24 mouse cellular contexts compared by ENCODE assay signal in genomic region chr19:44818676-44819075, GRCm38 (mm10).
DNase-seq lines count a peak whose midpoint lies in the region; ATAC-seq and TF ChIP-seq lines count a peak whose summit lies in the region.
"Had no signal": no experiment of that assay in that cellular context is flagged by ENCODE, and none has a peak within 500 bp of the region (broad histone marks: within the 10 kb centered on the region; RNA-seq: fewer than 3 reads in every experiment).

No protein-coding gene starts in this region.

- no peak for TF ChIP-seq CTCF in hindbrain, postnatal 0 days (IDR thresholded peaks at IDR 0.05; ENCODE audit: low read depth)

- no peak for ATAC-seq in forebrain, embryonic 11.5 days (replicated peaks; ENCODE audit: low FRiP score)
- no peak for ATAC-seq in forebrain, embryonic 14.5 days
- no peak for ATAC-seq in hindbrain, embryonic 13.5 days (ENCODE audit: low FRiP score)
- no peak for ATAC-seq in hindbrain, postnatal 0 days
- ATAC-seq: activated CD4-positive, CD25-positive, alpha-beta regulatory T cell, adult 4 months; CD4-positive, CD25-positive, alpha-beta regulatory T cell, adult 4 months; forebrain, embryonic 16.5 days; inflammation-experienced regulatory T-cells, adult 6 months; intestine, embryonic 16.5 days had no signal

- H3K4me3 ChIP-seq in forebrain, embryonic 11.5 days (ENCODE audit: low read depth, low read length) = no peak overlapping the region
- no peak overlapping the region for H3K4me3 ChIP-seq in forebrain, embryonic 14.5 days (ENCODE audit: low read depth, low read length)
- no peak overlapping the region for H3K4me3 ChIP-seq in hindbrain, embryonic 13.5 days
- H3K4me3 ChIP-seq in hindbrain, postnatal 0 days (ENCODE audit: low read length) = no peak overlapping the region
- H3K4me3 ChIP-seq in limb, embryonic 10.5 days = no peak overlapping the region
- no peak overlapping the region for H3K4me3 ChIP-seq in midbrain, embryonic 10.5 days
- H3K4me3 ChIP-seq: forebrain, embryonic 12.5 days; gastrocnemius, adult 2 months had no signal

- 78% methylated on average over 6 of the region's 6 CpGs for WGBS in forebrain, embryonic 11.5 days
- 77% methylated on average over 6 of the region's 6 CpGs for WGBS in forebrain, embryonic 14.5 days
- WGBS in hindbrain, embryonic 13.5 days = 61% methylated on average over 6 of the region's 6 CpGs
- WGBS in hindbrain, postnatal 0 days = 66% methylated on average over 6 of the region's 6 CpGs
- 73% methylated on average over 6 of the region's 6 CpGs for WGBS in limb, embryonic 10.5 days
- 80% methylated on average over 6 of the region's 6 CpGs for WGBS in midbrain, embryonic 10.5 days

- no peaks in the 10 kb centered on the region for H3K36me3 ChIP-seq in forebrain, embryonic 11.5 days (ENCODE audit: control insufficient read depth, insufficient read depth, low read length)
- H3K36me3 ChIP-seq in forebrain, embryonic 14.5 days (ENCODE audit: control insufficient read depth, insufficient read depth, low read length) = no peaks in the 10 kb centered on the region
- peaks cover 9% of the 10 kb centered on the region for H3K36me3 ChIP-seq in hindbrain, embryonic 13.5 days
- H3K36me3 ChIP-seq in hindbrain, postnatal 0 days (ENCODE audit: insufficient read depth, low read length) = no peaks in the 10 kb centered on the region
- H3K36me3 ChIP-seq in limb, embryonic 10.5 days = no peaks in the 10 kb centered on the region
- H3K36me3 ChIP-seq in midbrain, embryonic 10.5 days = no peaks in the 10 kb centered on the region
- H3K36me3 ChIP-seq: forebrain, embryonic 12.5 days had no signal

- peaks cover 22% of the 10 kb centered on the region; the same call in 1 of the 2 replicates for H3K4me1 ChIP-seq in forebrain, embryonic 11.5 days (replicated peaks; ENCODE audit: control insufficient read depth, insufficient read depth, low read length)
- peaks cover 7% of the 10 kb centered on the region for H3K4me1 ChIP-seq in forebrain, embryonic 14.5 days (ENCODE audit: control insufficient read depth, insufficient read depth, low read length)
- peaks cover 74% of the 10 kb centered on the region for H3K4me1 ChIP-seq in hindbrain, embryonic 13.5 days (replicated peaks)
- no peaks in the 10 kb centered on the region for H3K4me1 ChIP-seq in hindbrain, postnatal 0 days (ENCODE audit: insufficient read depth, low read length)
- H3K4me1 ChIP-seq in limb, embryonic 10.5 days = peaks cover 85% of the 10 kb centered on the region
- peaks cover 36% of the 10 kb centered on the region for H3K4me1 ChIP-seq in midbrain, embryonic 10.5 days

- no peaks in the 10 kb centered on the region for H3K9me3 ChIP-seq in forebrain, embryonic 11.5 days (ENCODE audit: control insufficient read depth, low read length)
- H3K9me3 ChIP-seq in forebrain, embryonic 14.5 days (replicated peaks; ENCODE audit: control insufficient read depth, low read length) = no peaks in the 10 kb centered on the region
- H3K9me3 ChIP-seq in hindbrain, embryonic 13.5 days = no peaks in the 10 kb centered on the region
- no peaks in the 10 kb centered on the region for H3K9me3 ChIP-seq in hindbrain, postnatal 0 days (ENCODE audit: low read length)
- no peaks in the 10 kb centered on the region for H3K9me3 ChIP-seq in limb, embryonic 10.5 days (replicated peaks)
- no peaks in the 10 kb centered on the region for H3K9me3 ChIP-seq in midbrain, embryonic 10.5 days (replicated peaks)
- H3K9me3 ChIP-seq: forebrain, embryonic 12.5 days had no signal

- H3K27ac ChIP-seq in forebrain, embryonic 11.5 days (ENCODE audit: low read depth, low read length) = peak overlapping the region; percentile 10; the same call in 1 of the 2 replicates
- H3K27ac ChIP-seq in forebrain, embryonic 14.5 days (ENCODE audit: low read depth, low read length) = no peak overlapping the region
- peak overlapping the region; percentile 69; the same call in 1 of the 2 replicates for H3K27ac ChIP-seq in hindbrain, embryonic 13.5 days
- H3K27ac ChIP-seq in hindbrain, postnatal 0 days = no peak overlapping the region
- H3K27ac ChIP-seq in limb, embryonic 10.5 days = peak overlapping the region; percentile 61
- no peak overlapping the region for H3K27ac ChIP-seq in midbrain, embryonic 10.5 days (replicated peaks)
- H3K27ac ChIP-seq: forebrain, embryonic 12.5 days; gastrocnemius, adult 2 months had no signal

- no peak overlapping the region for H3K9ac ChIP-seq in forebrain, embryonic 11.5 days (ENCODE audit: low read length)
- no peak overlapping the region for H3K9ac ChIP-seq in forebrain, embryonic 14.5 days (ENCODE audit: low read length)
- no peak overlapping the region for H3K9ac ChIP-seq in hindbrain, embryonic 13.5 days
- H3K9ac ChIP-seq in hindbrain, postnatal 0 days (replicated peaks; ENCODE audit: low read length) = no peak overlapping the region
- H3K9ac ChIP-seq: forebrain, embryonic 12.5 days had no signal

- no peak overlapping the region for H3K4me2 ChIP-seq in forebrain, embryonic 11.5 days (ENCODE audit: low read depth, low read length, severe bottlenecking)
- H3K4me2 ChIP-seq in forebrain, embryonic 14.5 days (ENCODE audit: low read length) = no peak overlapping the region
- H3K4me2 ChIP-seq in hindbrain, embryonic 13.5 days = no peak overlapping the region
- H3K4me2 ChIP-seq in hindbrain, postnatal 0 days (ENCODE audit: low read depth, low read length) = no peak overlapping the region
- H3K4me2 ChIP-seq: forebrain, embryonic 12.5 days; heart, embryonic 11.5 days had no signal

- no peak for DNase-seq in forebrain, embryonic 11.5 days (ENCODE audit: low spot score)
- DNase-seq in forebrain, embryonic 14.5 days (ENCODE audit: low spot score) = no peak
- no peak for DNase-seq in hindbrain, postnatal 0 days (ENCODE audit: low spot score)
- peak; percentile 17 for DNase-seq in 3T3-L1 (ENCODE audit: low read depth, low spot score)
- no peak for DNase-seq in limb, embryonic 10.5 days (ENCODE audit: low spot score)
- DNase-seq in left cerebral cortex, adult 9 months (ENCODE audit: low spot score in 2 of 2) = no peak
- DNase-seq in midbrain, embryonic 10.5 days (ENCODE audit: low spot score) = no peak
- DNase-seq: adrenal gland, adult 8-10 months; adrenal gland, postnatal 25 days; cerebellum, adult 11-12 months; cerebellum, adult 9-10 months; cerebellum, postnatal 14 days; gastrocnemius, adult 2 months; gastrocnemius, postnatal 14 days; heart, adult 11 months; kidney, adult 18-20 months had no signal

- peaks cover 3% of the 10 kb centered on the region; the same call in 1 of the 2 replicates for H3K27me3 ChIP-seq in forebrain, embryonic 11.5 days (ENCODE audit: control insufficient read depth, insufficient read depth, low read length)
- H3K27me3 ChIP-seq in forebrain, embryonic 14.5 days (replicated peaks; ENCODE audit: control insufficient read depth, insufficient read depth, low read length) = 0 out of 2 replicates have a peak, but pooled peaks cover 5% of the 10 kb centered on the region
- H3K27me3 ChIP-seq in hindbrain, embryonic 13.5 days = peaks cover 48% of the 10 kb centered on the region
- H3K27me3 ChIP-seq in hindbrain, postnatal 0 days (ENCODE audit: insufficient read depth, low read length) = no peaks in the 10 kb centered on the region; the same call in 1 of the 2 replicates
- H3K27me3 ChIP-seq in limb, embryonic 10.5 days (ENCODE audit: low read depth, poor library complexity, severe bottlenecking) = peaks cover 86% of the 10 kb centered on the region
- peaks cover 91% of the 10 kb centered on the region for H3K27me3 ChIP-seq in midbrain, embryonic 10.5 days (ENCODE audit: low read depth, poor library complexity, severe bottlenecking)

Comparison
In these comparisons a context has a peak if more than half of its experiments do, and no peak if none do; other contexts are left out.
1. H3K27ac ChIP-seq: peak in forebrain, embryonic 11.5 days (single experiment), hindbrain, embryonic 13.5 days (single experiment) and limb, embryonic 10.5 days (single experiment); none in forebrain, embryonic 14.5 days (single experiment), hindbrain, postnatal 0 days (single experiment) and midbrain, embryonic 10.5 days (single experiment).